Mouse (Mus musculus) myocyte (in vitro differentiated cells): ENCODE measurements at regions not wholly inside any gene's neighbourhood (a gene's known extent, or its start where the extent isn't known, plus 50 kb on each side); places are given as distances from the start of the nearest gene placed in this dataset.

Experiments used
- E2F4 ChIP-seq: IDR thresholded peaks from one replicate; pipeline ENCODE4 v1.6.1; 2011; ENCODE audit warnings: mild to moderate bottlenecking, control low read depth, moderate library complexity; ENCODE audit not compliant: insufficient read depth
- MAX ChIP-seq: IDR thresholded peaks from one replicate; pipeline ENCODE4 v1.6.1; 2011; ENCODE audit warnings: low read depth, mild to moderate bottlenecking, control low read depth
- MYOD1 ChIP-seq, 3 experiments: IDR thresholded peaks; one replicate each; pipeline ENCODE4 v1.6.1; 2011; ENCODE audit warnings: control low read depth in 2 of 3, low read depth in 2 of 3, mild to moderate bottlenecking in 2 of 3, moderate library complexity in 1 of 3; ENCODE audit not compliant: insufficient read length in 2 of 3, control insufficient read depth in 1 of 3
- POLR2A ChIP-seq: IDR thresholded peaks from one replicate; pipeline ENCODE4 v1.6.1; 2011; ENCODE audit warnings: low read depth, mild to moderate bottlenecking, control low read depth, moderate library complexity; ENCODE audit not compliant: insufficient read length
- POLR2AphosphoS2 ChIP-seq: IDR thresholded peaks from one replicate; pipeline ENCODE4 v1.6.1; 2011; ENCODE audit warnings: low read depth, control low read depth; ENCODE audit not compliant: insufficient read length
- TCF12 ChIP-seq: IDR thresholded peaks from one replicate; pipeline ENCODE4 v1.6.1; 2011; ENCODE audit warnings: mild to moderate bottlenecking, control low read depth; ENCODE audit not compliant: poor library complexity, insufficient read depth, severe bottlenecking
- TCF3 ChIP-seq: IDR thresholded peaks from one replicate; pipeline ENCODE4 v1.6.1; 2011; ENCODE audit warnings: low read depth, control low read depth; ENCODE audit not compliant: insufficient read length
- USF1 ChIP-seq: IDR thresholded peaks from one replicate; pipeline ENCODE4 v1.6.1; 2011; ENCODE audit warnings: low read depth, mild to moderate bottlenecking, control low read depth, moderate library complexity

DNA sequence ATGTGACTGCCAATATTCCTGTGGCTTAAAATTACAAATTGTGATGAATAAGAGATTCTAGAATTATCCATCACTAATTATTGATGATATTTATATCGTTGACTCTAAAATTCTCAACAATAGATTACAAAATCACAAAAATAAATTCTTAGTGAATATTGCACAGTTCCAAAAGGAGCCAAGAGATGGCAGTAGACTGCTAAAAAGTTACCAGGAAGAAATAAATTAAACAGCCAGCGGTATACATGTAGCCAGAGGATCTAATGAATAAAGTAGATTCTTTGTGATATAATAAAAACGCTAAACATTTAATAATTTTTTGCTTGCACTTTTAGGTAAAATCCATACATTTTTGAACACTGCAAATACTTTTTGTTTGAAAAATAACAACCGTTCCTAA lies 294.7 kb downstream of the Lipi start:
- TF ChIP-seq POLR2A = no peak
- no peak for TF ChIP-seq TCF3
- no peak for TF ChIP-seq USF1
- TF ChIP-seq MAX = no peak
- TF ChIP-seq TCF12 = no peak
- TF ChIP-seq E2F4 = no peak
- no peak for TF ChIP-seq MYOD1 (IDR thresholded peaks at IDR 0.05; ENCODE audit: control insufficient read depth in 1 of 3, insufficient read length in 2 of 3, low read depth in 2 of 3)
- no peak for TF ChIP-seq POLR2AphosphoS2
